Mouse (Mus musculus) layer of hippocampus, adult 9-10 months (tissue): ENCODE measurements around the gene Thap8.

Experiments
- DNase-seq: peaks from one replicate; pipeline ENCODE4 v3.0.0; 2022; ENCODE audit warnings: low spot score

The Thap8 gene

GRCm38 (mm10) chr7:30318142-30318541 lies 38.2 kb downstream of the Thap8 start:
- DNase-seq = no peak

- no peak for DNase-seq
These were observed 41.1 kb downstream of the Thap8 start for GRCm38 (mm10) chr7:30320946-30321345.

DNA sequence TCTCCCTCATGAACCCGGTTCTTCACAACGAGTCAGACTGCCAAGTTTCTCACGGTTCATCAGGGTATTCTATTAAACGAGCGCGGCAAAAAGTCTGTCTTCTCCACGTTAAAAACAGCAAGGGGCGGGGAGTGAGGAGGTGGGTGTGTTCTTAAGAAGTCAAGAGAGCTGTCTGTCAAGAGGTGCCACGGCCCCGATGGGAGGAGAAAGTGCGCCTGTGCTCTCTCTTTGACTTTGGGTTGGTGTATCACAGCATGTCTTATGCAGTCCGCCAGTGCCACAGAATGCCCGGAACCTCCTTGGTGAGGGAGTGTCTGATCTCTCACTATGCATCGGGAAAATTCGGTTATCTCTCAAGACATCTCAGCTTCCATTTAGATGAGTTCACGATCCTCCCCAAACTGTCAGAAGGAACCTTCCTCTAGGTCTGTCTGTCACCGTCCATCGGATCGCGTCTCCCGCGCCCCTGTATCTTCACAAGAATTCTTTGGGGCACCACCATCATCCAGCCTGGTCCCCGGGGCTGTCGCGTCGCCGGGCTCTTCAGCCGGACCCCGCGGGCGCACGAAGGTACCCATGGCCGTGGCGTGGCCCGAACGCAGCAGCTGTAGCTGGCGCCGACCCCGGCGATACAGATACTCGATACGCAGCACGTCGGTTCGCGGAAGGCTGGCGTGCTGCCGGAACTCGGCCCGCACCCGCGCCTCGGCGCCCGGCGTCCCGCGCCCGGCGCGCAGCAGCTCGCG lies 41.8 kb downstream of the Thap8 start, which contains the start of gene E130208F15Rik:
E130208F15Rik (plus strand) TSS at position 202 of the 746 bp plus-strand sequence.
- DNase-seq = no peak

DNA sequence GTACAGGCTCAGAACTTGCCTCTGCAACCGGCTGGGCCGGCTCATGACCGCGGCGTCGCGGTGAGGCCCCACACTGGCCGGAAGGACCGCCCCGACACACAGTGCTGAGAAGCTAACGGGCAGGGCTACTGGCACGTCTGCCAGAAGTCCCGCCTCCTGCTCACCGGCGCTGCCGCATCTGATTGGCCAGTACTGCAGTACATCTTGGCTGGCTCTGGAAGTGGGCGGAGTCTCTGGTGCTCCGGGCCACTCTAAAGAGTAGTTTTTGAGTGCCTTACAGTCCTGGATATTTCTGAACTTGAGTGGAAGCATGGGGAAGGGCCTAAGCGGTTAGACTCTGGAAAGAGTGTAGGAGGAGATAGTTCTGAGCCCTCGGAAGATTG lies 42.4 kb downstream of the Thap8 start:
- peak; percentile 85 for DNase-seq

GRCm38 (mm10) chr7:30322865-30323264 lies 43.0 kb downstream of the Thap8 start:
- DNase-seq = no peak

GRCm38 (mm10) chr7:30323795-30324194 lies 43.9 kb downstream of the Thap8 start, which contains the start of gene Sdhaf1:
Sdhaf1 (minus strand) TSS chr7:30323895.
- no peak for DNase-seq

GRCm38 (mm10) chr7:30324300-30324944 lies 44.5 kb downstream of the Thap8 start:
- no peak for DNase-seq

GRCm38 (mm10) chr7:30325364-30325763 lies 45.5 kb downstream of the Thap8 start:
- no peak for DNase-seq

GRCm38 (mm10) chr7:30326427-30326826 lies 46.5 kb downstream of the Thap8 start:
- DNase-seq = no peak

DNA sequence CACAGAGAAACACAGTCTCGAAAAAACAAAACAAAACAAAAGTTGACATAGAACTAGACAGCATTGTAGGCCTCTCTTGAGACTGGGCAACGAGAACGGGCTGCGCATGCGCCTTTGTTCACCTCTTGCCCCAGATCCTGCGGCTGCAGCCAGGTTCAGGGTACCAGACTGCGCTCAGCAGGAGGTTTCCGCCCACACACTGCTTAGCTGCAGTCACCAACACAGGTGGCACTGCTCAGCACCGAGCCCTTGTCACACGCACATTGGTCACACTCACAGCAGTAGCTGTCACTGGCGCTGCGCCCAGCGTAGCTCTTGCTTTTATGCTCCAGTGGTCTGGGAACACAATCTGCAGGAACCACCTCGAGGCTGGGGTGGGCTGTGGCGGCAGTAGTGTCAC lies 47.2 kb downstream of the Thap8 start:
- DNase-seq = no peak

DNA sequence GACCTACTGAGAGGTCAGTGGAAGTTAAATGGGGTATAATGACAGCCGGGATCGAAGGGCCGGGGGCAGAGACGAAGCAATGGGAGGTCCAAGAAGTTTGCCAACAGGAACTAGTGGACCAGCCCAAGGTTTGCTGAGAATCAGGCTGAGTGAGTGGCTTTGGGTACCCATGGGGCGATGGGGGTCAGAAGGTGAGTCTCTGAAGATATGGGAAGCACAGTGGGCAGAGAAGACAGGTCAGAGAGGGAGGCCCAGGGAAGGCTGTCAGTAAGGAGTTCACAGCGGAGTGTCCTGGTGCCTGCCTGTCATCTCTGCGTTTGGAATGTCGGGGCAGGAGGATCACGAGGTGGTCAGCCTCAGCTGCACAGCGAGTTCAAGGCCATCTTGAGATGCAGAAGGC lies 48.5 kb downstream of the Thap8 start:
- no peak for DNase-seq

- peak; percentile 88 for DNase-seq
These were observed 52.0 kb downstream of the Thap8 start for GRCm38 (mm10) chr7:30331887-30332286.

DNA sequence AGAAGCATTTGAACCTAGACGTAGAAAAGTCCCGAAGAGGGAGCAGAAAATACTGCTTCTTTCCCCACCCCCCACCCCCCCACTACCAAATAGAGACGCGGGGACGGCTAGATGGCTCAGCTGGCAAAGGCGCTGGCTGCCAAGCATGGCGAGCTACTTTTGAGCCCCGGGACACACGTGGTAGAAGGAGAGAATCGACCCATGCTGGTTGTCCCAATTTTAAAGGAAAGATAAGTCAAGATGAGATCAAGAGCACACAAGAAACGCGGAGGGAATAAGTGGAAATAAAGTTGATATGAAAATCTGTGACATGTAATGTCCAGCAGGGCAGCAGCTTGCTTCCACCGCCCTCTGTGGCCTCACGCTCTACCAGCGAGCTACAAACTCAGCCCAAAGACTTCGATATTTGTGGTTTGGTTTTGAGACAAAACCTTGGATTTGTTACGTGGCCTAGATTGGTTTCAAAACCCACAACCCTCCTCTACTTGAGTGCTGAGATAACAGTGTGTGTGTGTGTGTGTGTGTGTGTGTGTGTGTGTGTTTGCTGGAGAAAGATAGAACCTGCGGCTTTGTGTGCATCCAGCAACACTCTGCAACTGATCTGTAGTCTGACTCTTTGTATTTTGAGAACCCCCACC lies 52.8 kb downstream of the Thap8 start:
- no peak for DNase-seq

DNA sequence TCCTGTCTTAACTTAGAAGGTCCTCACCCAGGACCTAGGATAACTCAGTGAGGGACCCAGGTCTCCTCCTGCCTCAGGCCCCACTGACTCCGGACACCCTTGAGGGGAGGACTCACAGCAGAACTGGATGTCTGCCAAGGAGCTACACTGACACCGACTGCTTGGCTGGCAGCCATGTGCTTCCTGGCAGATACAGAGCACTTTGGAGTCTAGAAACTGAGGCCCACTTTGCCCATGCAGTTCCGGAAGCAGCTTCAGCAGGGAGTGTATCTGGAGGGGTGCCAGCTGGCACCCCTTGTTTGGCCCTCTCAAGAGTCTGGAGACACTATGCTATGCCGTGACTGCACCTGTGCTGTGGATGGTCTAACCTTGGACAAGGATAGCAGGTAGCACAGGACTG lies 53.5 kb downstream of the Thap8 start:
- no peak for DNase-seq

DNA sequence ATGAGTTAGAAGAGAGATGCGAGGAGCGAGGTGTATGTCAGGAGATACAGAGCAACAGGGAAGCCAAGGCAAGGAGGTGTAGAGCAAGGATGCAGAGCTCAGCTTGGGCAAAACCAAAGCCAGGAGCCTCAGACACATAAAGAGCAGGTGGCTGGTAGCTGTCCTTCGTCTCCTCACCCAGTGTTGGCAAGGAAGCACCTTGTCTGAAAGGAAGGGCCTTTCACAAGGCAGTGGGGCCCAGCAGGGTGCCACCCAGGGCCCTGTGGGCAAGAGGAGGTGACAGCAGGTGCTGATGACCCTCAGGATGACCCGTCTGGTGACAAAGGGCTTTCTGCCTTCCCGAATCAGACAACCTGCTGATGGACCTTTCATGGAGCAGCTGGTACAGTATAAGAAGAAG lies 54.7 kb downstream of the Thap8 start:
- DNase-seq = no peak

DNA sequence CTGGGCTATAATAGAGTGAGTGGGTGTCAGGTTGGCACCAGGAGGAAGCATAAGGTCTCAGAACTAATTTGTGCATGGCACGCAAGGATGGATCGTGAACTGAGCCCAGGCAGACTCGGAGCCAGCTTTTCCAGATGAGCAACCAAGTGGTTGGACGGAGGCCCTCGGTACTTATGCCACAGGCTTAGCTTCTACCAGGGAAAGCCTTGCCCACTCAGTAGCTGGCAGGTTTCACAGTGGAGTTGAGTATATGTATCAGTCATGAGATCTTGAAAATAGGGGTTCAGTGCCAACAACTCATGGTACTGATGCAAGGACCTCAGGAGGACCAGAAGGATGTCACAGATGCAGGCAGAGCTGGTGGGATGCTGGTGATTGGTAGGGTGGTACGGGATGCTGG lies 55.8 kb downstream of the Thap8 start:
- DNase-seq = no peak

DNA sequence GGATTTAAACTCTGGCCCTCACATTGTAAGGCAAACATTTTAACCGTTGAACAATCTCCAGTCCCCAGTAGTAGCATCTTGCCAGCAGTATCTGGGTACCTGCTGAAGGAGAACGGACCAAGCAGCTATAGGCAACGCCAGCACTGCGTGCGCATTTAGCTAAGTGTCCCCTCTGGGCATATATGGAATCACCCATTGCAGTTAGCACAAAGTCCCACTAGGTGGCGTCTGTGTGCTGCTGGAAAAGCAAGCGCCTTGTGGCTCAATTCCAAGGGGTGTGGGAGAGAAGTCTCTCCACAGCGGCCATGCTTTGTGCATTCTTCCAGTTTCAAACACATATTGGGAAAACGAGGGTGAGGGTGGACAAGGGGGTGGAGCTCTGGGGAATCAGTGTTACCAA lies 56.5 kb downstream of the Thap8 start:
- no peak for DNase-seq

DNA sequence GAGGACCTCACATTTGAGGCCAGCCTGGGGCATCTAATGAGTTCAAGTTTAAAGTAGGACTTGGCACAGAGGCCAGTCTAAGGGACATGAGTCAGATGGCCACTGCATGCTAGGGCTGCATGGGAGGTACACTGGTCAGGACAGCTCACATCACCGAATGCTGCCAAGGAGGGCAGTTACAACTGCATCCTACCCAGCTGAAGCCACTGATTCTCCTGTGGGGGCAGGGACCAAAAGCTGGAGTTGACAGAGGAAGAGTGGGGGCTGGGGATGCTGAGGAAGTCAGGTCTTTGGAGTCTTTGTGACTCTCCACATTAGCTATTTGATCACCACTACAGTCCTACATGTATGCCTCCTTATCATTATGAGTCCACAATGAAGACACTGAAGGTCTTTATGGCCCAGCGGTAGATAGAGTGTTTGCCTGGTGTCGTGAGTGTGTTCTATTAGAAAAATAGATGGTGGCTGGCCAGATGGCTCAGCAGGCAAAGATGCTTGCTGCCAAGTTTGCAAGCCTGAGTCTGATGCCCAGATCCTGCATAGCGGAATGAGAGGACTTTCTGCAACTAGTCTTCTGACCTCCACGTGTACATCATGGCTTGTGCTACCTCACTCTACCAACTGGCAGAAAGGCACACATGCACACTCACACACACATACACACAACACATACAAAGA lies 59.7 kb downstream of the Thap8 start:
- DNase-seq = no peak
